Mouse (Mus musculus): ENCODE measurements around the gene Psmc2. TPM values are rescaled to one million over a fixed set of nuclear protein-coding genes. Genes with fewer than 3 reads are reported as not detected.

The Psmc2 gene
- polyA plus RNA-seq, 2 experiments: 58.5 to 122 TPM

GRCm38 (mm10) chr5:21786258-21787185 is 1.4 kb downstream of the Psmc2 start:
- peak; percentile 88 to 91 (median 90) for DNase-seq (ENCODE audit: low read depth in 3 of 3, low spot score in 3 of 3)
- Histone ChIP-seq H3K4me2 (ENCODE audit: low read depth) (peak overlapping the region; percentile 93), H3K4me3 (ENCODE audit: insufficient read depth in 1 of 2, low read depth in 2 of 2, low read length in 2 of 2) (peak overlapping the region; percentile 90 to 94), H3K9me3 (ENCODE audit: control insufficient read depth, low read length) (no peaks in the 10 kb centered on the region), H3K27me3 (ENCODE audit: control insufficient read depth, insufficient read depth, low read length) (no peaks in the 10 kb centered on the region), H3K4me1 (replicated peaks; ENCODE audit: control insufficient read depth in 2 of 2, insufficient read depth in 2 of 2, low read length in 1 of 2) (peaks cover 10 to 15% of the 10 kb centered on the region in 2 experiments), H3K27ac (peak overlapping the region; percentile 89), H3K36me3 (replicated peaks; ENCODE audit: control insufficient read depth, insufficient read depth, low read depth) (peaks cover 17% of the 10 kb centered on the region), H3K9ac (replicated peaks) (peak overlapping the region; percentile 92)
- ATAC-seq (ENCODE audit: insufficient read depth): peak; percentile 83
- no peak for TF ChIP-seq EP300 (IDR thresholded peaks at IDR 0.05; ENCODE audit: low read depth)
- no peak for TF ChIP-seq CTCF (IDR thresholded peaks at IDR 0.05; ENCODE audit: low read depth)
- whole genome bisulfite sequencing (ENCODE audit: insufficient replicate concordance): 2% methylated on average over 51 of the region's 51 CpGs

- H3K27me3 ChIP-seq (ENCODE audit: control insufficient read depth, insufficient read depth, low read length): no peaks in the 10 kb centered on the region
- peak overlapping the region; percentile 90 to 94 for H3K4me3 ChIP-seq (ENCODE audit: insufficient read depth in 1 of 2, low read depth in 2 of 2, low read length in 2 of 2)
- peaks cover 10 to 15% of the 10 kb centered on the region in 2 experiments for H3K4me1 ChIP-seq (replicated peaks; ENCODE audit: control insufficient read depth in 2 of 2, insufficient read depth in 2 of 2, low read length in 1 of 2)
- no peak for DNase-seq (ENCODE audit: low read depth in 3 of 3, low spot score in 3 of 3)
- peak overlapping the region; percentile 89 for H3K27ac ChIP-seq
- TF ChIP-seq CTCF (IDR thresholded peaks at IDR 0.05; ENCODE audit: low read depth) (no peak), EP300 (IDR thresholded peaks at IDR 0.05; ENCODE audit: low read depth) (no peak)
- H3K36me3 ChIP-seq (replicated peaks; ENCODE audit: control insufficient read depth, insufficient read depth, low read depth): peaks cover 8% of the 10 kb centered on the region
- peak overlapping the region; percentile 93 for H3K4me2 ChIP-seq (ENCODE audit: low read depth)
- peak overlapping the region; percentile 92 for H3K9ac ChIP-seq (replicated peaks)
- WGBS (ENCODE audit: insufficient replicate concordance): 22% methylated on average over 11 of the region's 11 CpGs
- no peaks in the 10 kb centered on the region for H3K9me3 ChIP-seq (ENCODE audit: control insufficient read depth, low read length)
- no peak for ATAC-seq (ENCODE audit: insufficient read depth)
These were observed 2.4 kb downstream of the Psmc2 start for GRCm38 (mm10) chr5:21787186-21788105.

- WGBS (ENCODE audit: insufficient replicate concordance): 67% methylated on average over 5 of the region's 5 CpGs
- peaks cover 10 to 15% of the 10 kb centered on the region in 2 experiments for H3K4me1 ChIP-seq (replicated peaks; ENCODE audit: control insufficient read depth in 2 of 2, insufficient read depth in 2 of 2, low read length in 1 of 2)
- no peaks in the 10 kb centered on the region for H3K27me3 ChIP-seq (ENCODE audit: control insufficient read depth, insufficient read depth, low read length)
- peaks cover 5% of the 10 kb centered on the region for H3K36me3 ChIP-seq (replicated peaks; ENCODE audit: control insufficient read depth, insufficient read depth, low read depth)
- ATAC-seq (ENCODE audit: insufficient read depth): no peak
- no peaks in the 10 kb centered on the region for H3K9me3 ChIP-seq (ENCODE audit: control insufficient read depth, low read length)
- no peak for DNase-seq (ENCODE audit: low read depth in 3 of 3, low spot score in 3 of 3)
- H3K9ac ChIP-seq (replicated peaks): no peak overlapping the region
- H3K4me3 ChIP-seq (ENCODE audit: insufficient read depth in 1 of 2, low read depth in 2 of 2, low read length in 2 of 2): no peak overlapping the region
- TF ChIP-seq CTCF (IDR thresholded peaks at IDR 0.05; ENCODE audit: low read depth) (no peak), EP300 (IDR thresholded peaks at IDR 0.05; ENCODE audit: low read depth) (no peak)
- peak overlapping the region; percentile 3 for H3K4me2 ChIP-seq (ENCODE audit: low read depth)
- no peak overlapping the region for H3K27ac ChIP-seq
These were observed 4.0 kb downstream of the Psmc2 start for GRCm38 (mm10) chr5:21789061-21789460.

- no peak for DNase-seq (ENCODE audit: low read depth in 3 of 3, low spot score in 3 of 3)
- Histone ChIP-seq H3K36me3 (replicated peaks; ENCODE audit: control insufficient read depth, insufficient read depth, low read depth) (peaks cover 22% of the 10 kb centered on the region), H3K4me2 (ENCODE audit: low read depth) (no peak overlapping the region), H3K27me3 (ENCODE audit: control insufficient read depth, insufficient read depth, low read length) (no peaks in the 10 kb centered on the region), H3K4me3 (ENCODE audit: insufficient read depth in 1 of 2, low read depth in 2 of 2, low read length in 2 of 2) (no peak overlapping the region), H3K9ac (replicated peaks) (no peak overlapping the region), H3K4me1 (replicated peaks; ENCODE audit: control insufficient read depth in 2 of 2, insufficient read depth in 2 of 2, low read length in 1 of 2) (peaks cover 7 to 8% of the 10 kb centered on the region in 2 experiments), H3K9me3 (ENCODE audit: control insufficient read depth, low read length) (no peaks in the 10 kb centered on the region), H3K27ac (no peak overlapping the region)
- no peak for ATAC-seq (ENCODE audit: insufficient read depth)
- TF ChIP-seq EP300 (IDR thresholded peaks at IDR 0.05; ENCODE audit: low read depth): no peak
- TF ChIP-seq CTCF (IDR thresholded peaks at IDR 0.05; ENCODE audit: low read depth): no peak
These were observed 7.1 kb downstream of the Psmc2 start for GRCm38 (mm10) chr5:21792166-21792565.

Measured in liver, embryonic 14.5 days (tissue).